Mouse (Mus musculus) kidney, adult 2 months (tissue): ENCODE results near the gene Thegl.

Source experiments
- CTCF ChIP-seq: fragments of 200-500 bp; conservative IDR thresholded peaks from 2 replicates; pipeline ENCODE4 v1.5.1; 2011; ENCODE audit warnings: low read depth, mild to moderate bottlenecking, control low read depth, low read length, moderate library complexity, mixed read lengths; ENCODE audit not compliant: insufficient read depth, insufficient read length
- POLR2A ChIP-seq: fragments of 200-500 bp; IDR thresholded peaks from one replicate; pipeline ENCODE4 v1.6.1; 2011; ENCODE audit warnings: low read depth, low read length, control low read depth

DNA sequence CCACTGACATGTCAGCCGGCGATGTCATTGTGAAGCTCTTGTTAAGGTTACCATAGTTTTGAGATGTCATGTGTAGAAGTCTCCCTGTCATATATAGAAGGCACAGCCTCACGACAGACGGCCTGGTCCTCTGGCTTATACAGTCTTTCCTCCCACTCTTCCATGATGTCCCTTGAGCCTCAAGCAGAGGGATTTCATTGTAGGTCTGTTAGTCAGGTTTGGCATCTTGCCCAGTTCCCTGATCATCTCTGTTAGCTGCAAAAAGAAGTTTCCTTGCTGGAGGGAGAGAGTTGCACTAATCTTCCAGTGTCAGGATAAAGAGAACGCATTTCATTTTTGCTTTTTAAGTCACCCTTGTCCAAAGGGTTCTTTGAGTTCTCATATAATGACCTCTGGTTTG, 36.8 kb downstream of the Thegl start:
- TF ChIP-seq CTCF (no peak), POLR2A (no peak)
